Mouse (Mus musculus) kidney, embryonic 16.5 days (tissue): ENCODE results near the gene Fitm1. TPM values are rescaled to one million over a fixed set of nuclear protein-coding genes. Genes with fewer than 3 reads are reported as not detected.
A peak's percentile ranks its signal among the peaks of the same experiment; 100 is the strongest.

Experiments
- ATAC-seq: fragments of 200-750 bp; cut with Nextera tagmentation; 2 replicates; pipeline ENCODE4 v1.8.0; 2017; ENCODE audit warnings: moderate TSS enrichment; ENCODE audit not compliant: low FRiP score, low TSS enrichment
- H3K27ac ChIP-seq: fragments of 300-500 bp; sonication (generic); 2 replicates; pipeline ENCODE4 v1.5.1; 2014; ENCODE audit warnings: low read length
- H3K27me3 ChIP-seq: fragments of 300-500 bp; sonication (generic); 2 replicates; pipeline ENCODE4 v1.6.1; 2014; ENCODE audit warnings: low read length, control low read depth, mixed read lengths; ENCODE audit not compliant: insufficient read depth
- H3K36me3 ChIP-seq: fragments of 300-500 bp; sonication (generic); 2 replicates; pipeline ENCODE4 v1.6.1; 2014; ENCODE audit warnings: low read length, control low read depth, mixed read lengths; ENCODE audit not compliant: insufficient read depth
- H3K4me1 ChIP-seq: fragments of 300-500 bp; sonication (generic); 2 replicates; pipeline ENCODE4 v1.6.1; 2014; ENCODE audit warnings: low read length, control low read depth, mixed read lengths; ENCODE audit not compliant: insufficient read depth
- H3K4me2 ChIP-seq: fragments of 300-500 bp; sonication (generic); replicated peaks from 2 replicates; pipeline ENCODE4 v1.6.1; 2014; ENCODE audit warnings: low read depth, low read length
- H3K4me3 ChIP-seq: fragments of 300-500 bp; sonication (generic); 2 replicates; pipeline ENCODE4 v1.5.1; 2014; ENCODE audit warnings: mild to moderate bottlenecking, low read length
- H3K9ac ChIP-seq: fragments of 300-500 bp; sonication (generic); replicated peaks from 2 replicates; pipeline ENCODE4 v1.6.1; 2014; ENCODE audit warnings: low read length
- H3K9me3 ChIP-seq: fragments of 300-500 bp; sonication (generic); 2 replicates; pipeline ENCODE4 v1.6.1; 2016; ENCODE audit warnings: low read length, control low read depth
- WGBS: fragments of 180-500 bp; shearing (Covaris S2); extraction: QIAGEN DNeasy Blood & Tissue Kit; methylation state at CpG from one replicate; pipeline ENCODE4 v1.1.7; 2014; 5-methylcytosine and 5-hydroxymethylcytosine counted together
- polyA plus RNA-seq: library from polyadenylated mRNA; unstranded; fragments of >200 nt; fragmentation: Nextera tagmentation; extraction: Ambion mirVana; gene quantifications from 2 replicates; pipeline ENCODE4 v1.2.1, GENCODE M21; 2015

The Fitm1 gene
- polyA plus RNA-seq, 1 experiment from 2014 or later = 4.5 TPM

GRCm38 (mm10) chr14:55590748-55591330 is 15.4 kb downstream of the Fitm1 start, which contains the start of gene Psme2:
Gene Psme2 (minus strand): TSS chr14:55591113.
- peak; percentile 98 for ATAC-seq
- WGBS = 1% methylated on average over 21 of the region's 22 CpGs

GRCm38 (mm10) chr14:55591331-55591891 is 16.0 kb downstream of the Fitm1 start, which contains the start of gene Rnf31:
Gene Rnf31 (plus strand): TSS chr14:55591708.
- Histone ChIP-seq H3K9ac (peak within 1 kb of the TSS; percentile 90), H3K9me3 (no peaks in the 10 kb centered on the region), H3K4me1 (peaks cover 16% of the 10 kb centered on the region), H3K36me3 (peaks cover 40% of the 10 kb centered on the region), H3K27me3 (no peaks in the 10 kb centered on the region), H3K4me2 (peak within 1 kb of the TSS; percentile 78), H3K27ac (peak within 1 kb of the TSS; percentile 100), H3K4me3 (peak within 1 kb of the TSS; percentile 97)
- ATAC-seq = peak; percentile 94
- WGBS = 0% methylated on average over 33 of the region's 33 CpGs

More at GRCm38 (mm10) chr14:55590748-55591330, 15.4 kb downstream of the Fitm1 start, which contains the start of gene Psme2:
- Histone ChIP-seq H3K36me3 (peaks cover 35% of the 10 kb centered on the region), H3K27ac (peak within 1 kb of the TSS; percentile 100), H3K9ac (peak within 1 kb of the TSS; percentile 90), H3K27me3 (no peaks in the 10 kb centered on the region), H3K4me1 (peaks cover 16% of the 10 kb centered on the region), H3K4me3 (peak within 1 kb of the TSS; percentile 97), H3K4me2 (peak within 1 kb of the TSS; percentile 78), H3K9me3 (no peaks in the 10 kb centered on the region)

GRCm38 (mm10) chr14:55592226-55592625 is 16.8 kb downstream of the Fitm1 start:
- peak overlapping the region; percentile 97 for H3K4me3 ChIP-seq
- H3K36me3 ChIP-seq = peaks cover 45% of the 10 kb centered on the region
- H3K27ac ChIP-seq = peak overlapping the region; percentile 100

GRCm38 (mm10) chr14:55596036-55596690 is 20.7 kb downstream of the Fitm1 start:
- H3K4me1 ChIP-seq = peaks cover 12% of the 10 kb centered on the region
- no peak overlapping the region for H3K4me3 ChIP-seq
- 83% methylated on average over 13 of the region's 13 CpGs for WGBS
- H3K9me3 ChIP-seq = no peaks in the 10 kb centered on the region
- H3K36me3 ChIP-seq = peaks cover 58% of the 10 kb centered on the region
- H3K27ac ChIP-seq = no peak overlapping the region
- ATAC-seq = no peak
- no peaks in the 10 kb centered on the region for H3K27me3 ChIP-seq
- no peak overlapping the region for H3K9ac ChIP-seq
- H3K4me2 ChIP-seq = no peak overlapping the region

More at GRCm38 (mm10) chr14:55592226-55592625, 16.8 kb downstream of the Fitm1 start:
- Histone ChIP-seq H3K4me1 (peaks cover 16% of the 10 kb centered on the region), H3K4me2 (peak overlapping the region; percentile 78), H3K9ac (peak overlapping the region; percentile 90), H3K9me3 (no peaks in the 10 kb centered on the region), H3K27me3 (no peaks in the 10 kb centered on the region)
- WGBS = 2% methylated on average over 16 of the region's 16 CpGs
- ATAC-seq = no peak

GRCm38 (mm10) chr14:55598521-55599390 is 23.3 kb downstream of the Fitm1 start:
- no peak for ATAC-seq
- no peak overlapping the region for H3K9ac ChIP-seq
- H3K36me3 ChIP-seq = peaks cover 74% of the 10 kb centered on the region
- H3K9me3 ChIP-seq = no peaks in the 10 kb centered on the region
- no peak overlapping the region for H3K4me2 ChIP-seq
- no peak overlapping the region for H3K27ac ChIP-seq
- 88% methylated on average over 21 of the region's 21 CpGs for WGBS
- H3K4me3 ChIP-seq = no peak overlapping the region
- peaks cover 5% of the 10 kb centered on the region for H3K4me1 ChIP-seq
- H3K27me3 ChIP-seq = no peaks in the 10 kb centered on the region

- Histone ChIP-seq H3K36me3 (peaks cover 60% of the 10 kb centered on the region), H3K27me3 (no peaks in the 10 kb centered on the region), H3K4me2 (peak within 1 kb of the TSS; percentile 64), H3K9me3 (no peaks in the 10 kb centered on the region), H3K27ac (peak within 1 kb of the TSS; percentile 86), H3K9ac (peak within 1 kb of the TSS; percentile 66), H3K4me3 (peak within 1 kb of the TSS; percentile 49), H3K4me1 (peaks cover 12% of the 10 kb centered on the region)
- ATAC-seq = no peak
- WGBS = 76% methylated on average over 7 of the region's 7 CpGs
These were observed 27.8 kb downstream of the Fitm1 start, which contains the start of gene Irf9 for GRCm38 (mm10) chr14:55603271-55603632. Gene Irf9 (plus strand): TSS chr14:55603571.

GRCm38 (mm10) chr14:55603633-55604576 is 28.5 kb downstream of the Fitm1 start:
- Histone ChIP-seq H3K9ac (peak overlapping the region; percentile 66), H3K4me2 (peak overlapping the region; percentile 64), H3K9me3 (no peaks in the 10 kb centered on the region), H3K27me3 (no peaks in the 10 kb centered on the region), H3K4me3 (peak overlapping the region; percentile 49), H3K27ac (peak overlapping the region; percentile 86), H3K36me3 (peaks cover 61% of the 10 kb centered on the region), H3K4me1 (peaks cover 12% of the 10 kb centered on the region)
- ATAC-seq = peak; percentile 93
- WGBS = 11% methylated on average over 19 of the region's 19 CpGs

- Histone ChIP-seq H3K9me3 (no peaks in the 10 kb centered on the region), H3K4me3 (peak overlapping the region; percentile 49; the same call in 1 of the 2 replicates), H3K4me1 (peaks cover 12% of the 10 kb centered on the region), H3K36me3 (peaks cover 58% of the 10 kb centered on the region), H3K27ac (peak overlapping the region; percentile 86; the same call in 1 of the 2 replicates), H3K27me3 (no peaks in the 10 kb centered on the region), H3K9ac (no peak overlapping the region), H3K4me2 (peak overlapping the region; percentile 64)
- 85% methylated on average over 11 of the region's 11 CpGs for WGBS
- ATAC-seq = no peak
These were observed 29.4 kb downstream of the Fitm1 start for GRCm38 (mm10) chr14:55604823-55605222.
